Mouse (Mus musculus): Measurements from ENCODE around the gene Gm10491. TPM values are rescaled to one million over a fixed set of nuclear protein-coding genes. Genes with fewer than 3 reads are reported as not detected.

Gene Gm10491
- polyA plus RNA-seq (2014; fragmentation: Nextera tagmentation; extraction: Ambion mirVana), result not detected in 2 replicates

GRCm38 (mm10) chrX:7907735-7908134 is at the start of gene Gm10491:
Gene Gm10491, minus strand, starts transcription at chrX:7907835.
- Histone ChIP-seq H3K27ac (ENCODE audit: low read depth, low read length) (no peak within 1 kb of the TSS), H3K4me1 (replicated peaks; ENCODE audit: control insufficient read depth, insufficient read depth, low read length) (no peaks in the 10 kb centered on the region), H3K36me3 (ENCODE audit: control insufficient read depth, insufficient read depth, low read length) (no peaks in the 10 kb centered on the region), H3K9me3 (ENCODE audit: control insufficient read depth, low read length) (no peaks in the 10 kb centered on the region), H3K4me3 (ENCODE audit: low read depth, low read length) (no peak within 1 kb of the TSS), H3K4me2 (replicated peaks; ENCODE audit: low read depth, low read length) (no peak within 1 kb of the TSS), H3K27me3 (ENCODE audit: control insufficient read depth, insufficient read depth, low read length) (no peaks in the 10 kb centered on the region), H3K9ac (ENCODE audit: low read depth, low read length) (no peak within 1 kb of the TSS)
- 89% methylated on average over 5 of the region's 5 CpGs for WGBS
- ATAC-seq (ENCODE audit: low FRiP score), result no peak
- no peak for DNase-seq (ENCODE audit: low spot score)

- DNase-seq (ENCODE audit: low spot score) (no peak), ATAC-seq (ENCODE audit: low FRiP score) (no peak)
- no peak overlapping the region for H3K4me2 ChIP-seq (replicated peaks; ENCODE audit: low read depth, low read length)
- no peak overlapping the region for H3K4me3 ChIP-seq (ENCODE audit: low read depth, low read length)
- no peaks in the 10 kb centered on the region for H3K4me1 ChIP-seq (replicated peaks; ENCODE audit: control insufficient read depth, insufficient read depth, low read length)
- no peak overlapping the region for H3K9ac ChIP-seq (ENCODE audit: low read depth, low read length)
- no peaks in the 10 kb centered on the region for H3K27me3 ChIP-seq (ENCODE audit: control insufficient read depth, insufficient read depth, low read length)
- H3K9me3 ChIP-seq (ENCODE audit: control insufficient read depth, low read length), result no peaks in the 10 kb centered on the region
- no peak overlapping the region for H3K27ac ChIP-seq (ENCODE audit: low read depth, low read length)
- WGBS, result 95% methylated on average over 7 of the region's 7 CpGs
- no peaks in the 10 kb centered on the region for H3K36me3 ChIP-seq (ENCODE audit: control insufficient read depth, insufficient read depth, low read length)
Observed at GRCm38 (mm10) chrX:7950091-7950490, 42.5 kb upstream of the Gm10491 start.

- 13% methylated on average over 37 of the region's 38 CpGs for WGBS
- no peak for ATAC-seq (ENCODE audit: low FRiP score)
- H3K27ac ChIP-seq (ENCODE audit: low read depth, low read length), result no peak overlapping the region
Observed at GRCm38 (mm10) chrX:7947900-7948492, 40.4 kb upstream of the Gm10491 start.

DNA sequence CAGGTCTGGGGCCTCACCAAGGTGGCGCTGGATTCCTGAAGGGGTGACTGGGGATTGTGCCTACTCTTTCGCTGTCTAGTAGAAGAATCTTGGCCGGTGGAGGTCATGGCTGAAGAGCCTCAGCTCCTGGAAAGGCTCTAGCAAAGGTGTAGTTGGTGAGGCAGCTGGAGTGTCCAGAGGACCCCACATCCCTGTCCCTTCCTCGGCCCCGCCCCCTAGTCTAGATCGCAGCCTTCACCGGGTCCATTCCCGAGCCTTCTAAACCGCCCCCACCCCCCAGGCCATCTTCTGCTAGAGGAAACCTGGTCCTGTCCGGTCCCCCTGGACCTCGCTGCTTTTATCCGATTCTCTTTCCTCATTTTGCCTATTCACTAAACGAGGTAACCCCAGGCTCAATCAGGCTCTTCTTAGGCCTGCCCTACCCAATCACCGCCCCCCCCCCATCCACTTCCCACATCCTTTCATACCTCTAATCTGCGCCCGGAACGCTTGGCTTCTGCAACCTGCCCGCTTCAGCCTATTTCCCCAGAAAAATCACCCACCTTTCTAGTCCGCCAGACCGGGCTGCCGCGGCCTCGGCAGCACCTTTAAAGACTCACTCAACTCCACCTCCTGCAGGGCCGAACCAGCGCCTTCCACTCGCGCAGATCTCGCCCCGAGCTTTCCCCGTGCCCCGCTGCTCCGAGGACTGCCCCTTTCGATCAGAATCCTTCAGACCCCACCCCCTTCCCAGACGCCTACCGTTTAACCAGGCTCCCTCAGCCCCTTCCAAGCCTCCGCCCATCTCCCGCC is 39.7 kb upstream of the Gm10491 start, which contains the start of gene Hdac6:
Gene Hdac6, minus strand, starts transcription at position 782 of the 792 bp plus-strand sequence.
- Histone ChIP-seq H3K9me3 (ENCODE audit: control insufficient read depth, low read length) (no peaks in the 10 kb centered on the region), H3K36me3 (ENCODE audit: control insufficient read depth, insufficient read depth, low read length) (no peaks in the 10 kb centered on the region), H3K4me3 (ENCODE audit: low read depth, low read length) (peak within 1 kb of the TSS; percentile 47), H3K9ac (ENCODE audit: low read depth, low read length) (peak within 1 kb of the TSS; percentile 42), H3K27me3 (ENCODE audit: control insufficient read depth, insufficient read depth, low read length) (no peaks in the 10 kb centered on the region), H3K27ac (ENCODE audit: low read depth, low read length) (peak within 1 kb of the TSS; percentile 51; the same call in 1 of the 2 replicates), H3K4me2 (replicated peaks; ENCODE audit: low read depth, low read length) (peak within 1 kb of the TSS; percentile 47), H3K4me1 (replicated peaks; ENCODE audit: control insufficient read depth, insufficient read depth, low read length) (no peaks in the 10 kb centered on the region)
- DNase-seq (ENCODE audit: low spot score) (peak; percentile 23), ATAC-seq (ENCODE audit: low FRiP score) (peak; percentile 99)
- 16% methylated on average over 35 of the region's 37 CpGs for WGBS

More at GRCm38 (mm10) chrX:7947900-7948492, 40.4 kb upstream of the Gm10491 start:
- H3K4me1 ChIP-seq (replicated peaks; ENCODE audit: control insufficient read depth, insufficient read depth, low read length), result no peaks in the 10 kb centered on the region
- H3K27me3 ChIP-seq (ENCODE audit: control insufficient read depth, insufficient read depth, low read length), result no peaks in the 10 kb centered on the region
- DNase-seq (ENCODE audit: low spot score), result peak; percentile 89
- no peaks in the 10 kb centered on the region for H3K9me3 ChIP-seq (ENCODE audit: control insufficient read depth, low read length)
- H3K4me2 ChIP-seq (replicated peaks; ENCODE audit: low read depth, low read length), result peak overlapping the region; percentile 33
- peak overlapping the region; percentile 47 for H3K4me3 ChIP-seq (ENCODE audit: low read depth, low read length)
- H3K9ac ChIP-seq (ENCODE audit: low read depth, low read length), result peak overlapping the region; percentile 31
- H3K36me3 ChIP-seq (ENCODE audit: control insufficient read depth, insufficient read depth, low read length), result no peaks in the 10 kb centered on the region

GRCm38 (mm10) chrX:7945618-7946017 is 38.0 kb upstream of the Gm10491 start:
- Histone ChIP-seq H3K9ac (ENCODE audit: low read depth, low read length) (no peak overlapping the region), H3K9me3 (ENCODE audit: control insufficient read depth, low read length) (no peaks in the 10 kb centered on the region), H3K27me3 (ENCODE audit: control insufficient read depth, insufficient read depth, low read length) (no peaks in the 10 kb centered on the region), H3K4me3 (ENCODE audit: low read depth, low read length) (no peak overlapping the region), H3K27ac (ENCODE audit: low read depth, low read length) (no peak overlapping the region), H3K36me3 (ENCODE audit: control insufficient read depth, insufficient read depth, low read length) (no peaks in the 10 kb centered on the region), H3K4me2 (replicated peaks; ENCODE audit: low read depth, low read length) (no peak overlapping the region), H3K4me1 (replicated peaks; ENCODE audit: control insufficient read depth, insufficient read depth, low read length) (no peaks in the 10 kb centered on the region)
- DNase-seq (ENCODE audit: low spot score), result no peak
- 63% methylated on average over 8 of the region's 8 CpGs for WGBS
- ATAC-seq (ENCODE audit: low FRiP score), result no peak

- H3K36me3 ChIP-seq (ENCODE audit: control insufficient read depth, insufficient read depth, low read length), result no peaks in the 10 kb centered on the region
- ATAC-seq (ENCODE audit: low FRiP score) (no peak), DNase-seq (ENCODE audit: low spot score) (no peak)
- H3K4me1 ChIP-seq (replicated peaks; ENCODE audit: control insufficient read depth, insufficient read depth, low read length), result no peaks in the 10 kb centered on the region
- no peaks in the 10 kb centered on the region for H3K27me3 ChIP-seq (ENCODE audit: control insufficient read depth, insufficient read depth, low read length)
- H3K9me3 ChIP-seq (ENCODE audit: control insufficient read depth, low read length), result no peaks in the 10 kb centered on the region
- H3K4me2 ChIP-seq (replicated peaks; ENCODE audit: low read depth, low read length), result no peak overlapping the region
- WGBS, result 86% methylated on average over 6 of the region's 6 CpGs
- no peak overlapping the region for H3K27ac ChIP-seq (ENCODE audit: low read depth, low read length)
- H3K4me3 ChIP-seq (ENCODE audit: low read depth, low read length), result no peak overlapping the region
- no peak overlapping the region for H3K9ac ChIP-seq (ENCODE audit: low read depth, low read length)
Observed at GRCm38 (mm10) chrX:7937667-7938066, 30.0 kb upstream of the Gm10491 start.

DNA sequence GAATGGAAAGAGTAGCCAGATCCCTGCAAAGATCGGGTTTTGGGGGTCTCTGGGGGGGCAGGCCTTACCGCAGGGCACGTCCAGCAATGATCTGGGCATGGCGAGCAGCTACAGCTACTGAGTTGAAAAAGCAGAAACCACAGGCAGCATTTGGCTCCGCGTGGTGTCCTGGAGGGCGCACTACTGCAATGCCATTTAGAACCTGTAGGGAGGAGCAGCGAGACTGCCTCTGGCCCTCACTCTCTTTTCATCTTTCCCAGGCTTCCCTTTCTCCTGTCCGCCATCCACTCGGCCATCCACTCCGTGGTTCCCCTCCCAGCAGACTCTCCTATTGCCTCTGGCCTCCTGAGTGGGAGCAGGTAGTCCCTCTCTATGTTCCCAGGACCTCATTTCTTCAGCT is 29.2 kb upstream of the Gm10491 start:
- Histone ChIP-seq H3K27me3 (ENCODE audit: control insufficient read depth, insufficient read depth, low read length) (no peaks in the 10 kb centered on the region), H3K4me1 (replicated peaks; ENCODE audit: control insufficient read depth, insufficient read depth, low read length) (no peaks in the 10 kb centered on the region), H3K9ac (ENCODE audit: low read depth, low read length) (no peak overlapping the region), H3K36me3 (ENCODE audit: control insufficient read depth, insufficient read depth, low read length) (no peaks in the 10 kb centered on the region), H3K27ac (ENCODE audit: low read depth, low read length) (no peak overlapping the region), H3K4me3 (ENCODE audit: low read depth, low read length) (no peak overlapping the region), H3K9me3 (ENCODE audit: control insufficient read depth, low read length) (no peaks in the 10 kb centered on the region), H3K4me2 (replicated peaks; ENCODE audit: low read depth, low read length) (no peak overlapping the region)
- no peak for ATAC-seq (ENCODE audit: low FRiP score)
- DNase-seq (ENCODE audit: low spot score), result no peak
- WGBS, result 47% methylated on average over 11 of the region's 11 CpGs

GRCm38 (mm10) chrX:7928270-7928790 is 20.7 kb upstream of the Gm10491 start, which contains the start of gene Eras:
Gene Eras, minus strand, starts transcription at chrX:7928607.
- WGBS, result 24% methylated on average over 17 of the region's 19 CpGs
- H3K9ac ChIP-seq (ENCODE audit: low read depth, low read length), result no peak within 1 kb of the TSS
- no peak within 1 kb of the TSS for H3K4me3 ChIP-seq (ENCODE audit: low read depth, low read length)
- no peaks in the 10 kb centered on the region for H3K4me1 ChIP-seq (replicated peaks; ENCODE audit: control insufficient read depth, insufficient read depth, low read length)
- ATAC-seq (ENCODE audit: low FRiP score), result 0 out of 2 replicates have a peak, but pooled peaks have one; percentile 40
- no peak within 1 kb of the TSS for H3K27ac ChIP-seq (ENCODE audit: low read depth, low read length)
- H3K27me3 ChIP-seq (ENCODE audit: control insufficient read depth, insufficient read depth, low read length), result peaks cover 23% of the 10 kb centered on the region; the same call in 1 of the 2 replicates
- H3K4me2 ChIP-seq (replicated peaks; ENCODE audit: low read depth, low read length), result no peak within 1 kb of the TSS
- DNase-seq (ENCODE audit: low spot score), result no peak
- 0 out of 2 replicates have a peak, but pooled peaks cover 2% of the 10 kb centered on the region for H3K9me3 ChIP-seq (ENCODE audit: control insufficient read depth, low read length)
- no peaks in the 10 kb centered on the region for H3K36me3 ChIP-seq (ENCODE audit: control insufficient read depth, insufficient read depth, low read length)

All from hindbrain, embryonic 11.5 days (tissue).